Mouse (Mus musculus) gonadal fat pad, adult 2 months (tissue): ENCODE data around the gene Nanos2. TPM values are rescaled to one million over a fixed set of nuclear protein-coding genes. Genes with fewer than 3 reads are reported as not detected.

Experiments
- DNase-seq: peaks from one replicate; pipeline ENCODE4 v3.0.0-alpha.2; 2012; ENCODE audit warnings: low read depth
- polyA plus RNA-seq: library from polyadenylated mRNA; depleted of rRNA; stranded (reverse); fragments of >200 nt; gene quantifications from 2 replicates; pipeline ENCODE4 v1.2.3, GENCODE M21; 2012; rRNA removed

Nanos2 gene
- polyA plus RNA-seq: not detected in 2 replicates

GRCm38 (mm10) chr7:18987100-18987499 lies at the start of gene Nanos2:
TSS of gene Nanos2 (plus strand) at chr7:18987400.
- no peak for DNase-seq

DNA sequence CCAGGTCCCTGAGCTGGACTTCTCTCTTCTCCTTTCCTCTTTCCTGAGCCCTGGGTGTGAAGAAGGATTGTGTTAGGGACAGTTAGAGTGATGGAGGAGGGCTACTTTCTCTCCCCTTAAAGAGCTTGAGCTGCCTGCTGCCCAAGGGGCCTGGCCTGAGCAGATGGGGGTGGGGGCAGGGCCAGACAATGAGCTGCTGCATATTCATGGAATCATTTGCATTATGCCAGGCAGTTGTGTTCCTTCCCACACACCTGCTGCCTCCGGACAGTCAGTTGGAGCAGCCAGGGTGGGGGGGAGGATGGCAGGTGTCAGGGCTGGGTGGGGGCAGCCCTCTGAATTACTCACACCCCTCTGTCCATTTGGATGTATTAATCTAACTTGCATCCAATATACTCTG lies 44.8 kb upstream of the Nanos2 start:
- DNase-seq: no peak

DNA sequence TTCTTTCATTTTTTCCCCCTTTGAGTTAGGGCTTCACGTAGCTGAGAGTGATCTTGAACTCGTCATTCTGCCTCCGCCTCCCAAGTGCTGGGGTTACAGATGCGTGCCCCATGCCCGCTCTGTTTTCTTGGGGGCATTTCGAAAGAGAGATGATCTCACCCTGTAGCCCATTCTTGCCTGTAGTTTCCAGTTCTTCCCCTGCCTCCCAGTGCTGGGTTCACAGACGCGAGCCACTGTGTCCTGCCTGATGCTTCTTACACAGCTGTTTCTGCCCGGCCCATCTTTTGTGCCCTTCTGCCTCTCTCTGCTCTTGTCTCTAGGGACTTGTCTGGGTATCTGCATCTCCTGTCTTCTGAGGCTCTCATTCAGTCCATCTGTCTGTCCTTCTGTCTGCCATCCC lies 44.4 kb upstream of the Nanos2 start:
- no peak for DNase-seq

DNA sequence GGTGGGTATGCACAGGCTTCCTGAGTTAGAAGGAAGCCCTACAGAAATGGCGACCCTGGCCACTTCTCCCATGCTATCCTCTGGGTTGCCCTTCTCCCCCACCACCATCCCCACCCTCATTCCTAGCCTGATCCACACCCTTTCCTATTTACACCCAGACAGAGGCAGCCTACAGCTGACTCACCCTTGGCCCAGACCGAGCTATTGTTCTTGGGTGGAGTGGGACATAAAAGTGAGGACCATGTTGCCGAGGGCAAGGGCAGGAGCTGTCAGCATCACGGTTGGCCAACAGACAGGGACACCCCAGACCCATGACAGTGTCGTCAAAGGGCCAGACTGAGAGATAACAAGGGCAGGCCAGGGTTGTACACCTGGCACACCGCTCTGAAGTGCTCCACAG lies 39.0 kb upstream of the Nanos2 start:
- DNase-seq: no peak

GRCm38 (mm10) chr7:18949781-18950522 lies 37.2 kb upstream of the Nanos2 start:
- no peak for DNase-seq

DNA sequence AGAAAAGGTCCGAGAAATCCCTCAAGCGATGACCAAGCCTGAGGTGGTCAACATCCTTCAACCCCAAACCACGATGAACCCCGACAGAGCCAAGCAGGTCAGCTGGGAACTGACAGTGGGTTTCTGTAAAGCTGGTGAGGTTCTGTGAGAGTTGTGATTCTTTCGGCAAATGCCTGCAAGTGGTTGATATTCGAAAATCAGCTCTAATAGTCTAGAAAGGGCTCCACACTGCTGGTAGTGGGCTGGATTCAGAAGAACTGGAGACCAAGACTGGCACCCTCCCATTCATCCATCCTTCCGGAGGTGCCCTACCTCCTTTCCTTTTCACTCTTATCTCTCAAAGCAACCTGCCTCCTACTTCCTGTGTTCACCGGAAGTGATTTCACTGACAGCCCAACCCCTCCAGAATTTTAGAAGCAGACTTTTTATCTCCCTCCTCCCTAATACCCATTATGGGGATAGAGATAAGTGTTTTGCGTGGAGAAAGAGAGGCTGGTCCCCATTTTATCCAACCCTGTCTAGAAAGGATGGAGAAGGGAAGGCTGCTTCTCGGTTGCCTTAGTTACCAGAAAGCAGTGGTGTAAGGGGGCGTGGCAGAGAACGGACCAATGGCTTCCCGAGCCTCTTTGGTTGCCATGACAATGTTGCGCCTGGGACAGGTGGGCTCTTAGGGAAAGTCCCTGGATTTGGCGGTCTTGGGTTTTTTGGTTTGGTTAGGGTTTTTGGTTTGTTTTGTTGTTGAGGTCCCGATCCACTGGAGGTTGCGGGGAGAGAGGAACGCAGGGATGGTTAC lies 36.5 kb upstream of the Nanos2 start:
- no peak for DNase-seq

- no peak for DNase-seq
Observed at GRCm38 (mm10) chr7:18951397-18951796, 35.8 kb upstream of the Nanos2 start.

DNA sequence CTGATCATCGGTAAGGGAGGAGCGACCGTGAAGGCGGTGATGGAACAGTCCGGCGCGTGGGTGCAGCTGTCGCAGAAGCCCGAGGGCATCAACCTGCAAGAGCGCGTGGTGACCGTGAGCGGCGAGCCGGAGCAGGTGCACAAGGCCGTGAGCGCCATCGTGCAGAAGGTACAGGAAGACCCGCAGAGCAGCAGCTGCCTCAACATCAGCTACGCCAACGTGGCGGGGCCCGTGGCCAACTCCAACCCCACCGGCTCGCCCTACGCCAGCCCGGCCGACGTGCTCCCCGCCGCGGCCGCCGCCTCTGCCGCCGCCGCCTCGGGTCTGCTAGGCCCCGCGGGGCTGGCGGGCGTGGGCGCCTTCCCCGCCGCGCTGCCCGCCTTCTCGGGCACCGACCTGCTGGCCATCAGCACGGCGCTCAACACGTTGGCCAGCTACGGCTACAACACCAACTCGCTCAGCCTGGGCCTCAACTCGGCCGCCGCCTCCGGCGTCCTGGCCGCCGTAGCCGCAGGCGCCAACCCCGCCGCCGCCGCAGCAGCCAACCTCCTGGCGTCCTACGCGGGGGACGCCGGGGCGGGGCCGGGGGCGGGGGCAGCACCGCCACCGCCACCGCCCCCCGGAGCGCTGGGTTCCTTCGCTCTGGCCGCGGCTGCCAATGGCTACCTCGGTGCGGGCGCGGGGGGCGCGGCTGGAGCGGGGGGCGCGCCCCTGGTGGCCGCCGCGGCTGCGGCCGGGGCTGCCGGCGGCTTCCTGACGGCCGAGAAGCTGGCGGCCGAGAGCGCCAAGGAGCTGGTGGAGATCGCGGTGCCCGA lies 29.4 kb upstream of the Nanos2 start:
- no peak for DNase-seq

- no peak for DNase-seq
Observed at GRCm38 (mm10) chr7:18958384-18958766, 28.8 kb upstream of the Nanos2 start.

DNA sequence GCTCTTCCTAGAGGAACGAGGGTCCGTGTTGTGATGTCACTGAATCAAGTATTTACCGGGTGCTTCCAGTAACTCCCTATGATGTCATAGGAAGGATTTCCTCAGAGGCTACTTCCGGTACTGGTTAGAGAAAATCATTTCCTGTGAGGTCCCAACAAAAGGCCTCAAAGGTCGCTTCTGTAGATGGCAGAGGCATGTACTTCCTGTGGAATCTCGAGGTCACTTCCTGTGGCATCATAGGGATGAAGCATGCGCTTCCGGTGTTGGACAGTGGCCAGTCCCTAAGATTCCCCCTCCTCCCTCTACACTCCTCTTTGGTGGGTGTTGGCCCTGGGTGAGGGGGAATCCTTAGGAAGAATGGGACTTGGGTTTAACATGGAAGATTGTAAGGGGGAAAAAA lies 27.8 kb upstream of the Nanos2 start:
- DNase-seq: no peak

DNA sequence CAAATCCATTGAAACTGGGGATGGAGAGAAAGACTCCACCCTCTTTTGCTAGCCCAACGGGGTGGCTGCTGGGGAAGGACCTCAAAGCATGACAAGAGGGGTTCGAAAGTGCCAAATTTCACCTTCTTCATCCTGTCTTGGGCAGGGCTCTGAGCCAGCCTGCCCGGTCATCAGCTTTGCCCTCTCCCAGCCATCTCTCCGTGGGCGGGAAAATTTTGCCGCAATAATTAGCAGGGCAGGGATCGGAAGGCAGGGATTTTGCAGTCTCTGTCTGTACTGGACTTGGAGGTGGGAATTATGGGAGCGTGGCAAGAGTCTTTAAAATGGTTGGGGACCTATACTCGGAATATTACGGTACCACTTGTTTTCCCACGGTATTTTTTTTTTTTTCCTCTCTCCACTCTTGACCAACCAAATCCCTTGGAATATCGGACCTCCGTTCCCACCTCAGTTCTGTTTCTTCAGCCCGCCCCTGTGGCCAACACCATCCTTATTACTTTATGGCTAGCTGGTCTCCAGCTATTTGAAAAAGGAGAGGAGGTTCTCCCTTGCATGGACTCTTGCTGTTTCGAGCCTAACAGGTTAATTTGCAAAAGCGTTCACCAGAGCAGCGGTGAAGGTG lies 24.9 kb upstream of the Nanos2 start:
- no peak for DNase-seq

DNA sequence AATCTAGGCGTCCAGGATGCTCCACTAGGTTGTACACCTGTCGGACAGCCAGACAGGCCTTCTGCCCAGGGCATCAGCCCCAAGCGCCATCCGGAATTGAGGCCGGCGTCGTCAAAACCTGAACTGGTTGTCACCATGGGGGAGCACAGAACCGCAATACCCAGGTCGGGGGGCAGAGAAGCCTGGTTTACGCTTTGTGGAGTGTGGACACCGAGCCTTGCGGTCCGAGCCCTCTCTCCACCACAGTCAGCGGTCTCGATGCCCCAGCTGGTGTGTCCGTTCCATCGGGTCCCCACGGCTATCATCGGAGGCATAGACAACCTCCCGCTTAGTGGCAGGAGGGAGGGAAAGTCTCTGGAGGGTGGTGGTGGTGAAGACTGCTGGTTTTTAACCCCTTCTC lies 24.4 kb upstream of the Nanos2 start:
- DNase-seq: no peak

GRCm38 (mm10) chr7:18963294-18963843 lies 23.8 kb upstream of the Nanos2 start:
- DNase-seq: no peak

- no peak for DNase-seq
Observed at GRCm38 (mm10) chr7:18965312-18965711, 21.9 kb upstream of the Nanos2 start.

DNA sequence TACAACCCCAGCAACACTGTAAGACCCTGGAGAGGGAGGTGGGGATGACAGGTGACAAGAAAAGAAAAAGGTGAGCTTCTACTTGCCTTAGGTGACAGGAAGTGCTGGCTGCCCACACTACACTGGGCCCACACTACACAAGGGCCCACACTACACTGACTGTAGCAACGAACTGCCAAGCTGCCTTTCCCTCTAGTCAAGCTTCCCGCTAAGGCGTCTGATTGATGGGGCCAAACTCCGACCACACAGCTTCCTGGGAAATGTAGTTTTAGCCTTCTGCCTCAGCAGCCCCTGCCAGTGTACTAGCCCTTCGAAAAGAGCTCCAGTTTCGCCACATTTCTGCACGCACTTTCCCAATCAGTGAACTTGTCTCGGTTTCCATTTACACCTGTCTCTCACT lies 19.6 kb upstream of the Nanos2 start:
- DNase-seq: no peak

DNA sequence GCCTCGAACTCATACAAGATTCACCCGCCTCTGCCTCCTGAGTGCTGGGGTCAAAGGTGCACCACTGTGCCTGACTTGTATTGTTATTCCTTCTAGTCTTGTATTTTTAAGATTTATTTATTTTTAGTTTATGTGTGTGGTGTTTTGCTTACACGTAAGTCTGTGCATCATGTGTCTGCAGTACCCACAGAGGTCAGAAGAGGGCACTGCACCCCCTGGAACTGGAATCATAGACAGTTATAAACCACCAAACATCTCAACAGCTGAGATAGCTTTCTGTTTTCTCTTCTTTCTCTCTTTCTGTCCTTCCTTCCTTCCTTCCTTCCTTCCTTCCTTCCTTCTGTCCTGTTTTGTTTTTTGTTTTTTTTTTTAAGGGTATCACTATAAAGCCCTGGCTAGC lies 16.2 kb upstream of the Nanos2 start:
- DNase-seq: no peak

GRCm38 (mm10) chr7:18978381-18978780 lies 8.8 kb upstream of the Nanos2 start:
- no peak for DNase-seq

DNA sequence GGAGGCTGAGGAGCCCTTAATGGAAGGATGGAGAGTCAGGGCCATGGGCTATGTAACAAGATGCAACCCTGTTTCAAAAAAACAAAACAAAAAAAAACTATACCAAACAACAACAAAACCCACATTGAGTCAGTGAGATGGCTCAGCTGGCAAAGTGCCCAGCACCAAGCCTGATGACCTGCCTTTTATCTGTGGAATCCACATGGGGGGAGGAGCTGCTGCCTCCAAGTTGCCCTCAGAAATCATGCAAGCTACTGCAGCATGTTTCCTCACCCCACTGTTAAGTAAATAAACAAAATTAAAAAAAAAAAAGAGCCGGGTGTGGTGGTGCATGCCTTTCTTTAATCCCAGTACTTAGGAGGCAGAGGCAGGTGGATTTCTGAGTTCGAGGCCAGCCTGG lies 697 bp upstream of the Nanos2 start:
- no peak for DNase-seq

DNA sequence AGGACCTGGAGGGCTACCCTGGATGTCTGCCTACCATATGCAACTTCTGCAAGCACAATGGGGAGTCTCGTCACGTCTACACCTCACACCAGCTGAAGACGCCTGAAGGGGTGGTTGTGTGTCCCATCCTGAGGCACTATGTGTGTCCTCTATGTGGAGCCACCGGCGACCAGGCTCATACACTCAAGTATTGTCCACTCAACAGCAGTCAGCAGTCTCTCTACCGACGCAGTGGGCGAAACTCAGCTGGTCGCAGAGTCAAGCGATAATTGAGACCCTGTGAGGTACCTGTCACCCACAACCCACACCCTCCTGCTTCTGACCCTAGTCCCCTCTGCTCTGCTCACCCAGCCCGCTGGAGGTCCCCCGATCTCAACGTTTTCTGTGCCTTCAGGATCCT lies 547 bp downstream of the Nanos2 start:
- DNase-seq: no peak

GRCm38 (mm10) chr7:18988780-18989179 lies 1.6 kb downstream of the Nanos2 start:
- no peak for DNase-seq

DNA sequence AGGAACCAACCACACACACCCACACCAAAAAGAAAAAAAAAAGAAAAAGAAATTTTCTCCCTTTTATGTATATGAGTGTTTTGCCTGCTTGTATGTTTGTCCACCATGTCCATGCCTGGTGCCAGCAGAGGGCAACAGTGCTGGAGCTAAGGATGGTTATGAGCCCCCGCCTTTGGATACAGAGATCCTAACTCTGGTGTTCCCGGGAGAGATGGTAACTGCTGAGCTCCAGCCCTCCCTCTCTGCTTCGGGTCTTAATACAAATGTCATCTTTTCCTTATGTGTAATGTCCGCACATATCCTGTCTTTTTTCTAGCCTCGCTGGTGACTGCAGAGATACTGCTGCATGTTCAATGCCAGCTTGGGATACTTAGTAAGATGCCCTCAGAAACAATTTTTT lies 2.8 kb downstream of the Nanos2 start:
- DNase-seq: no peak
